Mouse (Mus musculus): ENCODE data around the gene Gm20388.

DNA sequence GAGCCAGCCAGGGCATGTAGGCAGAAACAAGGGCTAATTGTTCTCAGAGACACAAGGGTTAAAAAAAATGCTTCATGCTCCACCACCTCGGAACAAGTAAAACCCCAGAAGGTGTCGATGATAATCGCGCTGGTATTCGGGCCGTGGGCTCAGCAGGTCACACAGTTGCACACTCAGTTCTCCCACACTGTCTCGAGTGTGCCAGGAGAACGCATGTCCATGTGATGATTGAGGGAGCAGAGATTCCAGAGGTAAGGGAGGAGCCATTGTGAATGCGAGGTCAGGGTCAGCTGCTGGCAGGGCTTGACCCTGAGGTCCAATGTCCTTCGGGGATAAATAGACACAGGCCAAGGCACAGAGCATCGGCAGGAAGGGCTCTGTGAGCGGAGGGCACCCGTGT is 1332.0 kb downstream of the Gm20388 start:
- TF ChIP-seq CTCF (IDR thresholded peaks at IDR 0.05; ENCODE audit: extremely low read depth, insufficient read depth, low read length) (no peak), POLR2A (IDR thresholded peaks at IDR 0.05; ENCODE audit: extremely low read depth, insufficient read depth, low read length) (no peak)

All from cortical plate, adult 2 months (tissue).